Mouse (Mus musculus) cerebellum, adult 2 months (tissue): Measurements from ENCODE around the gene Sdc3.

ENCODE experiments used
- CTCF ChIP-seq: fragments of 200-500 bp; IDR thresholded peaks from 2 replicates; pipeline ENCODE4 v1.5.1; 2011; ENCODE audit warnings: low read depth, mild to moderate bottlenecking, control low read depth, low read length, moderate library complexity, borderline replicate concordance; ENCODE audit not compliant: insufficient read depth
- POLR2A ChIP-seq: fragments of 200-500 bp; IDR thresholded peaks from 2 replicates; pipeline ENCODE4 v1.6.1; 2011; ENCODE audit warnings: low read length, control low read depth, borderline replicate concordance; ENCODE audit not compliant: insufficient read depth

GRCm38 (mm10) chr4:130745561-130746306, 46.6 kb upstream of the Sdc3 start:
- no peak for TF ChIP-seq POLR2A
- TF ChIP-seq CTCF = no peak
